Mouse (Mus musculus): ENCODE measurements around the gene Cbx7.

DNA sequence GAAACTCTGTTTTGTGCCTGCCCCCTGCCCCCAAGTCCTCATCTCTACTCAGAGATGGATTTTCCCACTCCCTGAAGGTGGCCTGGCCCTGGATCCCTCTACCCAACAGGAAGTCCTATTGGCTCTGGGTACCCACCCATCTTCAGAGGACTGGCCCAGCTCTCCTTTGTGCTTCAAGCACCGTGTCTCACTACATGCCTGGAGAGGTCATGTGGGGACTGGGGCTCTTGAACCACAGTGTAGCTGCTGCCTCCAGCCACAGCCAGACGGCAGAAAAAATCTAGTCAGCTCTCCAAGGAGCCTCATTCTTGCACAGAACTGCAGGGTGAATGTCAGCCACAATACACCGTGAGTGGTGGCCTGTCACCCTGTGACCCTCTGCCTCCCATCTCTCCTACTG lies 27.1 kb upstream of the Cbx7 start:
- TF ChIP-seq MYC (IDR thresholded peaks at IDR 0.05; ENCODE audit: low read depth, low read length), result no peak
- no peak for TF ChIP-seq SIN3A (IDR thresholded peaks at IDR 0.05; ENCODE audit: low read length)
- TF ChIP-seq CTCF (IDR thresholded peaks at IDR 0.05 in 2 of 3, conservative IDR thresholded peaks at IDR 0.05 in 1 of 3; ENCODE audit: control insufficient read depth in 1 of 3, insufficient read depth in 1 of 3, low read depth in 2 of 3, low read length in 3 of 3, poor library complexity in 1 of 3, severe bottlenecking in 1 of 3), result no peak
- no peak for TF ChIP-seq EP300 (IDR thresholded peaks at IDR 0.05; ENCODE audit: low read depth in 1 of 2, low read length in 2 of 2)
- no peak for TF ChIP-seq RAD21 (IDR thresholded peaks at IDR 0.05; ENCODE audit: low read depth, low read length)
- TF ChIP-seq ZNF384 (IDR thresholded peaks at IDR 0.05; ENCODE audit: low read depth, low read length), result no peak
- no peak for TF ChIP-seq POLR2A (IDR thresholded peaks at IDR 0.05; ENCODE audit: control insufficient read depth in 1 of 2, insufficient read depth in 1 of 2, low read depth in 1 of 2, low read length in 2 of 2, poor library complexity in 1 of 2)

Measured in MEL (cell line).